Mouse (Mus musculus): Measurements from ENCODE around the gene Rars2.

Rars2 gene

GRCm38 (mm10) chr4:34644779-34645178 is 30.0 kb downstream of the Rars2 start:
- no peak for DNase-seq

- no peak for DNase-seq
Observed at GRCm38 (mm10) chr4:34653179-34653578, 38.4 kb downstream of the Rars2 start.

GRCm38 (mm10) chr4:34656101-34656500 is 41.3 kb downstream of the Rars2 start:
- no peak for DNase-seq

- DNase-seq: no peak
Observed at GRCm38 (mm10) chr4:34659012-34659411, 44.3 kb downstream of the Rars2 start.

- no peak for DNase-seq
Observed at GRCm38 (mm10) chr4:34661514-34661913, 46.8 kb downstream of the Rars2 start.

- DNase-seq: no peak
Observed at GRCm38 (mm10) chr4:34661927-34662326, 47.2 kb downstream of the Rars2 start.

- DNase-seq: no peak
Observed at GRCm38 (mm10) chr4:34667923-34668322, 53.2 kb downstream of the Rars2 start.

- no peak for DNase-seq
Observed at GRCm38 (mm10) chr4:34673721-34674120, 59.0 kb downstream of the Rars2 start.

GRCm38 (mm10) chr4:34680530-34680929 is 65.8 kb downstream of the Rars2 start:
- no peak for DNase-seq

GRCm38 (mm10) chr4:34686874-34687567 is 72.3 kb downstream of the Rars2 start, which contains the start of gene Slc35a1:
Gene Slc35a1, minus strand, starts transcription at chr4:34687438.
- DNase-seq: peak; percentile 94

GRCm38 (mm10) chr4:34688021-34688420 is 73.3 kb downstream of the Rars2 start:
- no peak for DNase-seq

- DNase-seq: no peak
Observed at GRCm38 (mm10) chr4:34701528-34701927, 86.8 kb downstream of the Rars2 start.

- no peak for DNase-seq
Observed at GRCm38 (mm10) chr4:34702231-34702630, 87.5 kb downstream of the Rars2 start.

- no peak for DNase-seq
Observed at GRCm38 (mm10) chr4:34703029-34703428, 88.3 kb downstream of the Rars2 start.

GRCm38 (mm10) chr4:34707248-34707647 is 92.5 kb downstream of the Rars2 start:
- DNase-seq: no peak

GRCm38 (mm10) chr4:34708127-34708526 is 93.4 kb downstream of the Rars2 start:
- DNase-seq: no peak
